Mouse (Mus musculus): ENCODE measurements around the gene Fggy.
A peak's percentile ranks its signal among the peaks of the same experiment; 100 is the strongest.

Fggy gene

DNA sequence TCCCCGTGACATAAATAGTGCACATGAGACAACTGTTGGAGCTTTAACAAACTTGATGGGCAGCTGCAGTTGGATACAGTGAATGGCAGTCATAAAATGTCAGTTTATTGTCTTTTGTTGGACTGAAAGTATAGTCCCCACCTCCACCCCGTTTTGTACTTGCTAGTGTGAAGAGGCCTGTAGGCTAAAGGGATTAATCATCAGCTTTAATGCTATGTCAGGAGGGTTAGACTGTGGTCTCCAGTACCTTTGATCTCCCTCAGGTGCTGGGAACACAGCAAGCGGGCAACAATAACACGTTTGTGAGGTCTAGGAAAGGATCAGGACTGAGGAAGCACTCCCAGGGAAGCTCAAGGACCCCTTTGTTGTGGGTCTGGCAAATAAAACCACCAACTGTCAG is 214.6 kb downstream of the Fggy start:
- DNase-seq (ENCODE audit: inconsistent age in 2 of 2, low spot score in 1 of 2) = no peak

DNA sequence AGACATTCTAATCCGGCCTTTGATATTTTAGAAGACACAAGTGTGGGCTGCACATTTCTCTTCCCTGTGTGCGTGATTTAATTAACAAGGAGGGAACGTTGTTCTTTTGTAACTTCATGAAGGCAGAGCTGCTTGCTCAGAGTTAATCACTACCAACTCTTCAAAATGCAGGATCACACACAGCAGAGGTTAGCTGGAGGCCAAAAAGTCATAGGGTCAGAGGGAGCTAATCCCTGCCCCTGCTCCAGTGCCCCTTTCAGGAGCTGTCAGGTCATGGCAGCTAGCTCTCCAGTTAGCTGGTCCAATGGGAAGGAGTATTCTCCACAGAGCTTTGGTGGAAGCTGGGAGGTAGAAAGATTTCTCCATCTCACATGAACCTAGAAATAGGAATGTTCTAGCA is 215.4 kb downstream of the Fggy start:
- DNase-seq (ENCODE audit: inconsistent age in 2 of 2, low spot score in 1 of 2) = no peak

GRCm38 (mm10) chr4:95775574-95775973 is 218.3 kb downstream of the Fggy start:
- DNase-seq (ENCODE audit: inconsistent age in 2 of 2, low spot score in 1 of 2) = no peak

DNA sequence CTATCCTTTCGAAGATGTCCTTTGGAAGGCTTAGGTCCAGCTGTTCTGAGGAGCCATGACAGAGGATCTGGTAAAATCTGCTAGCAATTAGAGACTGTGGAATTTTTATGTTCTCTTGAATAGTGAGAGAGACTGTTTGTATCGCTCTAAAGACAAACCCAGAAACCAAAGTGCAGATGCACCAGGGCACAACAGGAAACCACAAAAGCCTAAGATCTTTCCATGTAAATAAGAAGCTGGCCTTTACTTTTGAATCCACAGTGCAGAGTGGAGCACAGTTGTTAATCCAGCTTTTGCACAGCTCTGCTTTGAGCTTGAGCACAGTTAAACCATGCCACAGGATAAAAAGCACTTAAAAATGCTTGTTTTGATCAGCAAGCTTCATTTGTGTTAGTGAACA is 220.5 kb downstream of the Fggy start:
- no peak for DNase-seq (ENCODE audit: inconsistent age in 2 of 2, low spot score in 1 of 2)

DNA sequence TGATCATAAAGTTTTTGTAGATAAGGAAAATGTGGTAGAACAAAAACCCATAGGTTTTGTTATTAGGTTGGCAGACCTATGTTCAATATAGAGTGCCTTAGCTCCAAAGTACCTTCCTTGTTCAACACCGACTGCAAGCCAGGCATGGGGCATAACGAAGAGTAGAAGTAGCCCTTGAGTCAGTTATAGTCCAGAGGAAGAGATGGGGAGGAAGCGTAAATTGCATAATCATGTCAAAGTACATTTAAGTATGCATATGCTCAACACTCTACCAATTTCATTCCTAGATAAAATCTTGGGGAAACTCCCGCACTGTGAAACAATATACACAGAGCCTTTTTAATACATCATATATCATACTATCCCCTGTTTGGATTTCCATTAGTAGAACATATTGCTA is 221.2 kb downstream of the Fggy start:
- DNase-seq (ENCODE audit: inconsistent age in 2 of 2, low spot score in 1 of 2) = no peak

- DNase-seq (ENCODE audit: inconsistent age in 2 of 2, low spot score in 1 of 2) = no peak
Observed at GRCm38 (mm10) chr4:95784146-95784895, 227.0 kb downstream of the Fggy start.

- no peak for DNase-seq (ENCODE audit: inconsistent age in 2 of 2, low spot score in 1 of 2)
Observed at GRCm38 (mm10) chr4:95787609-95788008, 230.3 kb downstream of the Fggy start.

GRCm38 (mm10) chr4:95788867-95789266 is 231.6 kb downstream of the Fggy start:
- DNase-seq (ENCODE audit: inconsistent age in 2 of 2, low spot score in 1 of 2) = no peak

DNA sequence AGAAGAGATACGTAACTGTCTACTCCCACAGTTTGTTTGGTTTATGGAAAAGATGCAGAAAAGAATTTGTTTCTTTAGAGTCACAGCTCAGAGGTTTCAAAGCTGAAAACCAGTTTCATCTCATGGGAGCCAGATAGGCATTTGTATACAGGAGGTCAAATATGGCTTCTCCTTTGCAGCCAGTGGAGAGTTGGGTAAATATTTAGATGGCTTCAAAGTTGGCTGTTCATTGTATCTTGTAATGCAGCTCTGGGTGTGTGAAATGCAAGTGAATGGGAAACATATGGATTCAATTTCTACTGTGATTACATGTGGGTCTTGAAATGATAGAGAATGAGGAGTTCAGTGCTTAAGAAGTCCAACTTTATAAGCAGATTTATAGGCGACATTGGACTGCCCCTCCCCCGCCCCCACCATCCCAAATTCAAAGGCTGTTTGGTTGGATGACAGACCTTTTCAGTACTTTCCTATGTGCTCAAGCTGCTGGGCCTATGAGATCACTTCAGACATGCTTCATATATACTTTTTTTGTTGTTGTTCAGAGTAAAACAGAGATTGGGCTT is 234.7 kb downstream of the Fggy start:
- no peak for DNase-seq (ENCODE audit: inconsistent age in 2 of 2, low spot score in 1 of 2)

- DNase-seq (ENCODE audit: inconsistent age in 2 of 2, low spot score in 1 of 2) = no peak
Observed at GRCm38 (mm10) chr4:95793647-95794328, 236.5 kb downstream of the Fggy start.

DNA sequence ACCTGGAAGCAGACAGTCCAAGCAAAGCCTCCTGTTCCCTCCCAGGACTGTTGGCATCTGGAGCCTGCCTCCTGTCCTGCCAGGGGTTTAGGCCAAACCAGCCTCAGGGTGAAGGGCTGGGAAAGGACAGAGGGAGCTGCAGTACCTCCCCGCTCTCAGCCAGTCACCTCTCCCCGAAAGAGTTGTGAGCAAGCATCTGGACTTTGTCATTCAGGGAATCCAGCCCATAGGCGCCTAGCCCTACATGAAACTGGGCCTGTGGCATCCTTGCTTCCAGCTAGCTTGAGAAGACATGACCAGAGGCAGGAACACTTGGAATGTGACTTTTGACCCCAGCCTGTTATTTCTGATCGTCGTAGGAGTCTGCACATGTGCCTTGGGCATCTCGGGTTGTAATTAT is 237.3 kb downstream of the Fggy start:
- no peak for DNase-seq (ENCODE audit: inconsistent age in 2 of 2, low spot score in 1 of 2)

DNA sequence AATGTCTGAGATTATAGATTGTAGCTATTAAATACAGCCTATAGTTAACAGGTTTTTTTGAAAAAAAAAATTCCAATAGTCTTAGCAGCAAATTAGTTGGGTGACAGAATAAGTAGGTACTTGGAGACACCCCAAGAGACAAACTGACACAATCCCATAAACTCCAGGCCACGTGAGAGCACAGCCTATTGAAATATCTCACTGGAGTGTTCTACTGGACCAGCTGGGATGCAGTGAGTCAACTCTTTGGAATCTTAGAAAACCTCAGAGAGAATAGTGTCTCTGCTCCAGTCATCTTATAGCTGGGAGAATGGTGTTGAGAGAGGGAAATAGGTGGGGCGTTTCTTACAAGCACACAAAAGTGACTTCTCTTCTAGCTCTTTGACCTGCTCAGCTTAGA is 238.0 kb downstream of the Fggy start:
- no peak for DNase-seq (ENCODE audit: inconsistent age in 2 of 2, low spot score in 1 of 2)

DNA sequence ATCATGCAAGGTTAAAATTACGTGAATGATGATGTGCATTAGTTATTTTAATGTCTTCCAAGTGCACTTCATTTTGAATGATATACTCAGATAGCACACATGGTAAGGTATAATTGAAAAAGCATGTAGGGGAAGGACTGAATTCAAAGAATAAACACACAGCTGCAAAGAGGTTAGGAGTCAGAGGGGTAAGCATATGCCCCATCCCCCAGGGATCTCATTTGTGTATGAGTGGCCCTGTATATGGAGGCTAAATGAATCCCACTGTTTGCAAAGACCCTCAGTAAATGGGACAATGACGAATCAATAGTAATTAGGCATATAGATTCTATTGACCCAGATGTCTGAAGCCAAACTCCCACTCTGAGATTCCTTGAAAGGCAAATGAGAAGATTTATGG is 262.3 kb downstream of the Fggy start:
- DNase-seq (ENCODE audit: inconsistent age in 2 of 2, low spot score in 1 of 2) = no peak

GRCm38 (mm10) chr4:95821906-95822579 is 264.7 kb downstream of the Fggy start:
- peak; percentile 26 to 76 for DNase-seq (ENCODE audit: inconsistent age in 2 of 2, low spot score in 1 of 2)

- DNase-seq (ENCODE audit: inconsistent age in 2 of 2, low spot score in 1 of 2) = no peak
Observed at GRCm38 (mm10) chr4:95828164-95828563, 270.9 kb downstream of the Fggy start.

- DNase-seq (ENCODE audit: inconsistent age in 2 of 2, low spot score in 1 of 2) = no peak
Observed at GRCm38 (mm10) chr4:95830320-95830719, 273.0 kb downstream of the Fggy start.

DNA sequence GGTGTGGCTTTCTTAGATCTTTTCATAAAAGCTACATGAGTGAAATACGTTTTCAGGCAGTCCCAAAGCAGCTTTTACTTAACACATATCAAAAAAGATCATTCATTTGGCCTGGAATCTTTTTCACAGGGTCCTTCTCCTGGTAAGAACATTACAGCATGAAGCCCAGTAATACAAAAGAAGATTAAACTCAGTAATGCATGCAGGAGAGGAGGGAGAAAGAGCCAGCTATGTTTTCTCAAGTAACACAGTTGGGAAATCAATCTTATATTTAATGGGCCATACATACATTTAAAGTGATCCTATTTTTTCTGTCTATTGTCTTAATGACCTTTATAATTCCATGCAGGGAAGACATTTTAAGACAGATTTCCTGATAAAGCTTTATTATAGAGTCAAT is 282.6 kb downstream of the Fggy start:
- DNase-seq (ENCODE audit: inconsistent age in 2 of 2, low spot score in 1 of 2) = no peak

GRCm38 (mm10) chr4:95840389-95841053 is 283.2 kb downstream of the Fggy start:
- no peak for DNase-seq (ENCODE audit: inconsistent age in 2 of 2, low spot score in 1 of 2)

- no peak for DNase-seq (ENCODE audit: inconsistent age in 2 of 2, low spot score in 1 of 2)
Observed at GRCm38 (mm10) chr4:95845981-95846617, 288.8 kb downstream of the Fggy start.

DNA sequence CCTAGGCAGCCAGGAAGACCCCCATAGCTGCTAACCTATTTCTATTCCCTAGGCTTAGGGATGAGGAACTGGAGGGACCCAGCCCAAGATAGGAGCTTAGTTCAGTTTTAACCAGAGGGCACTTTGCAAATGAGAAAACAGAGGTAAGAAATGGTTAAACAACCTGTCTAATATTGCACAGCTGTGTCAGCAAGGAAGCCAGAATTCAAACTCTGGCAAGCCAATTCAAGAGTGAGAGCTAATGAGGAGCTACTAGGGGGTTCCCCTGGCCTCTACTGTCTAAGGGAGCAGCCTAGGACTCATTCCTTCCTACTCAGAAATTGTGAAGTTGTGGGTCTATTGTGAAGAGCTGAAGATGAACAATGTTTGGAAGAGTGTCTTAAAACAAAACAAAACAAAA is 289.9 kb downstream of the Fggy start:
- DNase-seq (ENCODE audit: inconsistent age in 2 of 2, low spot score in 1 of 2) = no peak

DNA sequence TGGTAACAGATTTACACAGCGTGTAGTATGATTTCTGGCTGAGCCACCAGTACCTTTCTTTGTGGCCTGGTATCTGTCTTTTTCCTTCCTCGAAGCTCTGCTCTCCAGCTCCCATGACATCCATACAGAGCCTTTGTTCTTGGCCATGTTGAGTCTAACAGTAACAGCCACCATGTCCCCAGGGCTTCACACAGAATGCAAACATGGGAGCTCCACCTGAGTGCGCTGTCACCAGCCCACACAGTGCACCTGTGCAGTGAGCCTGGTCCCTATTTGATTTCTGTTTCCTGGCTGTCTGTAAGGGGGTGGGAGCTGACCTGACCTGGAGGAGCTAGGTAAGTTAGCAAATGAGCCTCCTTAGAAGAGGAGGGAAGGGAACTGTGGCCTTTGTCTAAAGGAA is 290.4 kb downstream of the Fggy start:
- no peak for DNase-seq (ENCODE audit: inconsistent age in 2 of 2, low spot score in 1 of 2)

All from adrenal gland, adult (tissue).